Mouse (Mus musculus): ENCODE results near the gene Vamp8.

- TF ChIP-seq POLR2A (IDR thresholded peaks at IDR 0.05; ENCODE audit: insufficient read depth, low read depth, low read length) = peak; percentile 99
- TF ChIP-seq CTCF (IDR thresholded peaks at IDR 0.05) = peak; percentile 93
- peak; percentile 84 for TF ChIP-seq EP300 (IDR thresholded peaks at IDR 0.05; ENCODE audit: insufficient read depth, low read depth, low read length)
These were observed 49.1 kb upstream of the Vamp8 start, which contains the start of gene Mat2a for GRCm38 (mm10) chr6:72439355-72440185.
